Mouse (Mus musculus) heart, postnatal 36 days (tissue): Measurements from ENCODE around the gene Klk6. TPM values are rescaled to one million over a fixed set of nuclear protein-coding genes. Genes with fewer than 3 reads are reported as not detected.

Experiments used
- DNase-seq, 2 experiments: peaks; one replicate each; pipeline ENCODE4 v3.0.0; 2021 to 2022
- intact Hi-C: fragments of 180-260 bp; cut with DNase I; formaldehyde crosslinking; loops from one replicate; pipeline ENCODE4 v1.15.1; 2025
- total RNA-seq, 2 experiments: library from RNA; stranded (reverse); gene quantifications; 2 replicates each; pipeline ENCODE4 v1.2.3; 2021

Gene Klk6
- total RNA-seq, 2 experiments from 2014 or later = not detected

DNA sequence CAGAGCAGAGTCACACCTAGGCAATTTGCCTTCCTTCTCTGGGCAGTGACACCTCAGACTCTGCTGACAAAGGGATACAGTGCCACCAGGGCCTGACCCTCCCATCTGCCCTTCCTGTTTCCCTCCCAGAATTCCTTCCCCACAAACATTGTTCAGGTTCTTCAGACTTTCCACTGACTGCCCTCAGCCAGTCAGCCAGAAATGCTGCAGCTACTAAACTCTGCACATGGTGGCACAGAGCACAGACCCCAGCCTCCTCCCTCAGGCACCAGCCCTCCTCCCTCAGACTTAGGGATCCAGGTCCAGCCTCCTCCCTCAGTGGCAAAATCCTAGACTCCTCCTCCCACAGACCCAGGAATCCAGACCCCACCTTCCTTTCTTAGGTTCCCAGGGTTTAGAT lies 7.6 kb upstream of the Klk6 start:
- no peak for DNase-seq
- intact Hi-C loops = no loop called here

GRCm38 (mm10) chr7:43821581-43821980 lies 2.7 kb upstream of the Klk6 start:
- intact Hi-C loops = no loop called here
- DNase-seq = no peak

GRCm38 (mm10) chr7:43826056-43826455 lies 1.8 kb downstream of the Klk6 start:
- intact Hi-C loops = no loop called here
- no peak for DNase-seq

DNA sequence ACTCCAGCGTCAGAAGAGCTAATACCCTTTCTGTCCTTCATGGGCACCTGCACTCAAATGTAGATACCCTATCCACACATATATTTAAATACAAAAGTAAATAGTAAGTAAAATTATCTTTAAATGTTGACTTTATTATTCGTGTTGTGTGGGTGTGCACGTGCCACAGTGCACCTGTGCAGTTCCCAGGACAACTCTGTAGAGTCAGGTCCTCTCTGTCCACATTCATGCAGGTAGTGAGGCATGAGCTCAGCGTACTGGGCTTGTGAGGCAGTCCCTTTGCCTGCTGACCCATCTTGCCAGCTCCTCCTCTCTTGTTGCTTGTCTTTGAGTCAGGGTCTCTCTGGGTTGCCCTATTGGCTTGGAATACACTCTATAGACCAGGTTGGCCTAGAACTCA lies 3.4 kb downstream of the Klk6 start:
- DNase-seq = no peak
- intact Hi-C loops = no loop called here

GRCm38 (mm10) chr7:43829006-43829405 lies 4.7 kb downstream of the Klk6 start:
- DNase-seq = no peak
- intact Hi-C loops = no loop called here

DNA sequence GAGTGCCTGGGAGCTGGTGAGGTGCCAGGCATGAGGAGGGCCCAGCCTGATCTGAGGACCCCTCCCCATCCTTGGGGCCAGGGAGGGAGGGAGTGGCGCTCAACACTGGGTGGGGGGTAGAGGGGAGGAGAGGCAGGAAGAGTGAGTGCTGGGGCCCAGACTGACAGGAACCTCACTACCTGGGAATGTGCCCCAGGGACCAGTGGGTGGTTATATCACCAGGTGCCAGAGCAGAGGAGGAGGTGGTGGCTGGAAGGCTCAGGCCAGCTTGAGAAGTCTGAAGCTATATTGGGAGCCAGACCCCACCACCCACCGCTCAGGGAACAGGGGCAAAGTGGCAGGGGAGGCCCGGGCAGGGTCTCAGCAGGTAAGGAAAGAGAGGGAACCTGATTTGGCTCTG lies 17.4 kb downstream of the Klk6 start, which contains the start of gene Klk5:
Gene Klk5 (plus strand): TSS at position 271 of the 400 bp plus-strand sequence.
- intact Hi-C loops = no loop called here

GRCm38 (mm10) chr7:43843801-43844200 lies 19.5 kb downstream of the Klk6 start:
- intact Hi-C loops = no loop called here
- no peak for DNase-seq

More for the DNA sequence above, 17.4 kb downstream of the Klk6 start, which contains the start of gene Klk5:
- DNase-seq = no peak

GRCm38 (mm10) chr7:43851616-43852015 lies 27.3 kb downstream of the Klk6 start:
- no peak for DNase-seq
- intact Hi-C loops = no loop called here

GRCm38 (mm10) chr7:43854642-43855380 lies 30.5 kb downstream of the Klk6 start:
- intact Hi-C loops = no loop called here
- DNase-seq = no peak

GRCm38 (mm10) chr7:43855709-43856108 lies 31.4 kb downstream of the Klk6 start:
- no peak for DNase-seq
- intact Hi-C loops = no loop called here

DNA sequence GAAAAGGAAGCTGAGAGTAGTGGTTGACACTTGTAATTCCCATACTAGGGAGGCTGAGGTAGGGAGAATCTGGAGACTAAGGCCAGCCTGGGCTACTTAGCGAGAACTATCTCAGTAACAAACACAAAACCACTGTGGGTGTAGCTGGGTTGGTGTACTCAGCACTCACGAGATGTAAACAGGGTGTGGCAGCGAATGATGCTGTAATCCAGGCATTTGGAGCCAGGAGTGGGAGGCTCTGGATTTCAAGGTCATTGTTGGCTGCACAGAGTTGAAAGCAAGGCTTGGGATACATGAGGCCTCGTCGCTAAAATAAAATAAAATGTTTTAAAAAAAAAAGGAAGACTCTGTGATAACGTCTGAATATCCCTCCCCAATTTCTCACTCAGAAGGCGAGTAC lies 32.0 kb downstream of the Klk6 start:
- DNase-seq = no peak
- intact Hi-C loops = no loop called here

GRCm38 (mm10) chr7:43857501-43857900 lies 33.2 kb downstream of the Klk6 start:
- no peak for DNase-seq
- intact Hi-C loops = no loop called here

- DNase-seq = no peak
- intact Hi-C loops = no loop called here
Observed at GRCm38 (mm10) chr7:43860411-43860810, 36.1 kb downstream of the Klk6 start.

- intact Hi-C loops = loop anchor here (1.0 kb wide), 1 partner anchor 22 kb away; no protein-coding TSS in a partner anchor
- peak; percentile 30 to 62 for DNase-seq
Observed at GRCm38 (mm10) chr7:43873237-43873636, 48.9 kb downstream of the Klk6 start.

- no peak for DNase-seq
- intact Hi-C loops = loop anchor here (1.0 kb wide), 1 partner anchor 22 kb away; no protein-coding TSS in a partner anchor
Observed at GRCm38 (mm10) chr7:43873674-43874073, 49.4 kb downstream of the Klk6 start.

- intact Hi-C loops = no loop called here
- no peak for DNase-seq
Observed at GRCm38 (mm10) chr7:43874868-43875375, 50.6 kb downstream of the Klk6 start.

DNA sequence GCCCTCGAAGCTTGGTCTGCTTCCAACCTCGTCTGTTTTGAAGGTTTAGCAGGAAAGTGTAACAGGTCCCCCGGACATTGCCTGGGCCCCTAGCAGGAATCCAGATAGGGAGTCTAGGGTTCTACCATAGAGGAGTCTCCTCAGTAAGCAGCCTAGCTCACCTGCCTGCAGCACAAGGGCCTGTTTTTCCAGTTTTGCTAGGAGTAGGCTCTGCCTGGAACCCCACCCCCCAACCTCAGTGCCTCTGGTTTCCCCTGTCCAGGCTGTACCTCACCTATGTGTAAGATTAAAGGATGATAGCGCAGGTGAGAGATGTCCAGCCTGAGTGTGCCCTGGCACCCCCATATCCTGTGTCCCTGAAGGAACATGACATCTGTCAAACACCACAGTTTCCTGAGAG lies 52.1 kb downstream of the Klk6 start:
- no peak for DNase-seq
- intact Hi-C loops = no loop called here

DNA sequence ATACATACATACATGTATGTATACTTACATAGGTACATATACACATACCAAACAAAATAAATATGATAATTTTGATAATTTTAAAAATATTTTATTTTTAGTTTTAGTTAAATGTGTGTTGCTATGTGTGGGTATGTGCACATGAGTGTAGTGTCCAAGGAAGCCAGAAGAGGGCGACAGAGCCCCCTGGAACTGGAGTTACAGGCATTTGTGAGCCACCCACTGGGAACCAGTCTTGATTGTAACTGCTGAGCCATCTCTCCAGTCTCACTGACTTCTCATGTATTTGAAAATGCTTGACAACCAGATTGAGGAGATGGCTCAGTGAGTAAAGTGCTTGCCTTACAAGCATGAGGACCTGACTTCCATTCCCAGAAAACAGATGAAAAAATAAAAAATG lies 54.0 kb downstream of the Klk6 start:
- intact Hi-C loops = no loop called here

DNA sequence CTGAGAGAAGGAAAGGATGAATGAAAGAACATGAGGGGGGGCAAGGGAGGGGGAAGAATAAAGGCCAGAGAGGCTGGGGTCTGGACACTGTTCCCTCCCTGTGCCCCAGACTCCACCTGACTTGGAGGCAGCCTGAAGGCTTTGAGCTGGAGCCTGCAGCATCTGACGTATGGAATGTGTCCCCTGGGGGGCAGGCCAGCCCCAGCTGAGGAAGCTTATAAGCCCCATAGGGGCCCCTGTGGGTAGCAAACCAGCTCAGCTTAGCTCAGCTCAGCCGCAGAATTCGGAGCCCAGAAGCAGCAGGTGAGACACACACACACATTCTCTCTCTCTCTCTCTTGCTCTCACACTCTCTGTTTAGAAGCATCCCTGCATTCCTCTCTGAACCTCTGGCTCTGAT lies 56.6 kb downstream of the Klk6 start, which contains the start of gene Klk4:
Gene Klk4 (plus strand): TSS at position 249 of the 400 bp plus-strand sequence.
- DNase-seq = no peak
- intact Hi-C loops = no loop called here

More for the DNA sequence above, 54.0 kb downstream of the Klk6 start:
- no peak for DNase-seq
